9 mouse cellular contexts compared by ENCODE assay signal in the genomic region with DNA sequence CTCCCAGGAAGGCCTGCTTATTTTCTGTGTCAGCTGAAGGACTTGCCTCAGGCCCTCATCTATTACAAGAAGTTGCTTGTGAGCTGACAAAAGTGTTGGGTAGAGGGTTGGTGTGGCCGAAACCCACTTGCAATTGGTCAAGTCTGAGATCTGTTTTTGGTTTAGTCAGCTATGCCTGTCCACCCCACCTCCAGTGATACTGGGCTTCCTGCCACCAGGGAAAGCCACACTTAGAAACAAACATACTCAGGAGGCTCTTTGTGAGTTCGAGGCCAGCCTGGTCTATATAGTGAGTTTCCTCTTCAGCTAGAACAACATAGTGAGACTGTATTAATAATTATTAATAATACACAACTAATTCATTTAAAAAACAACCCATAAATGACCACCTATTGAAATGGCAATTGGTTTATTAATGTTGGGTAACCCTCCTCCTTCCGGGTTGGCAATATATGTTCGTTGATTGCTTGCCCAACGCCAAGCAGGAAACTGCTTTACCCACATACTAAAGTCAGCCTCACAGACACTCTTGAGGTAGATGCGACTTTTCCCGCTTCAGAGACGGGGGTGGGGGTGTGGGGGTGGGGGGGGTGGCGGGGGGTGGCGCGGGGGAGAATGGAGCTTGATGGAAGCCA. TPM values are rescaled to one million over a fixed set of nuclear protein-coding genes. Genes with fewer than 3 reads are reported as not detected.
DNase-seq lines count a peak whose midpoint lies in the region; ATAC-seq and TF ChIP-seq lines count a peak whose summit lies in the region.
"Had no signal": no experiment of that assay in that cellular context is flagged by ENCODE, and none has a peak within 500 bp of the region (broad histone marks: within the 10 kb centered on the region; RNA-seq: fewer than 3 reads in every experiment).

No protein-coding gene starts in this region.

- peak overlapping the region; percentile 79 for H3K4me2 ChIP-seq in forebrain, embryonic 14.5 days (ENCODE audit: low read length)
- H3K4me2 ChIP-seq in liver, embryonic 13.5 days, result peak overlapping the region; percentile 94
- peak overlapping the region; percentile 90 for H3K4me2 ChIP-seq in stomach, embryonic 15.5 days

- 0 out of 2 replicates have a peak, but pooled peaks cover under 1% of the 10 kb centered on the region for H3K4me1 ChIP-seq in spleen, adult 2 months (ENCODE audit: control insufficient read depth, insufficient read depth, insufficient read length)
- H3K4me1 ChIP-seq in forebrain, embryonic 14.5 days (ENCODE audit: control insufficient read depth, insufficient read depth, low read length), result no peaks in the 10 kb centered on the region; the same call in 1 of the 2 replicates
- H3K4me1 ChIP-seq in liver, embryonic 13.5 days (replicated peaks), result peaks cover 35% of the 10 kb centered on the region
- H3K4me1 ChIP-seq in stomach, embryonic 15.5 days, result peaks cover 17% of the 10 kb centered on the region

- no peaks in the 10 kb centered on the region for H3K9me3 ChIP-seq in forebrain, embryonic 14.5 days (replicated peaks; ENCODE audit: control insufficient read depth, low read length)
- H3K9me3 ChIP-seq in liver, embryonic 13.5 days (replicated peaks), result no peaks in the 10 kb centered on the region
- no peaks in the 10 kb centered on the region for H3K9me3 ChIP-seq in stomach, embryonic 15.5 days

- WGBS in spleen, adult 2 months, result 18% methylated on average over 11 of the region's 11 CpGs
- WGBS in forebrain, embryonic 14.5 days, result 31% methylated on average over 11 of the region's 11 CpGs
- WGBS in liver, embryonic 13.5 days (ENCODE audit: insufficient replicate concordance), result 21% methylated on average over 11 of the region's 11 CpGs
- WGBS in stomach, embryonic 15.5 days, result 28% methylated on average over 11 of the region's 11 CpGs

- peak overlapping the region; percentile 61; the same call in 1 of the 2 replicates for H3K9ac ChIP-seq in forebrain, embryonic 14.5 days (ENCODE audit: low read length)
- no peak overlapping the region for H3K9ac ChIP-seq in liver, embryonic 13.5 days
- no peak overlapping the region for H3K9ac ChIP-seq in stomach, embryonic 15.5 days

- TF ChIP-seq CTCF in spleen, adult 2 months (IDR thresholded peaks at IDR 0.05; ENCODE audit: extremely low read depth, insufficient read depth, insufficient read length, insufficient replicate concordance), result no peak

- intact Hi-C loops in left cerebral cortex, postnatal 25 days (cut with DNase I), result loop anchor here (1.0 to 10.0 kb wide), 3 partner anchors 33 to 299 kb away; no protein-coding TSS in a partner anchor

- no peak for ATAC-seq in forebrain, embryonic 14.5 days
- no peak for ATAC-seq in liver, embryonic 13.5 days (ENCODE audit: low read depth)
- ATAC-seq in stomach, embryonic 15.5 days (ENCODE audit: insufficient read depth, low FRiP score, low read depth), result no peak
- no peak for ATAC-seq in erythroblast, adult 5-6 weeks (replicated peaks; ENCODE audit: low FRiP score, poor library complexity, severe bottlenecking)

- no peaks in the 10 kb centered on the region for H3K36me3 ChIP-seq in spleen, adult 2 months (ENCODE audit: control insufficient read depth, insufficient read depth, low read length)
- no peaks in the 10 kb centered on the region for H3K36me3 ChIP-seq in forebrain, embryonic 14.5 days (ENCODE audit: control insufficient read depth, insufficient read depth, low read length)
- no peaks in the 10 kb centered on the region for H3K36me3 ChIP-seq in liver, embryonic 13.5 days
- no peaks in the 10 kb centered on the region for H3K36me3 ChIP-seq in stomach, embryonic 15.5 days

- no peak overlapping the region for H3K27ac ChIP-seq in spleen, adult 2 months (ENCODE audit: insufficient read depth, low read length)
- H3K27ac ChIP-seq in forebrain, embryonic 14.5 days (ENCODE audit: low read depth, low read length), result no peak overlapping the region
- no peak overlapping the region for H3K27ac ChIP-seq in liver, embryonic 13.5 days
- no peak overlapping the region for H3K27ac ChIP-seq in stomach, embryonic 15.5 days

- DNase-seq in spleen, adult 2 months (ENCODE audit: low read depth in 1 of 2, low spot score in 2 of 2), result no peak
- DNase-seq in spleen, postnatal 36 days (ENCODE audit: low spot score in 2 of 2), result no peak
- no peak for DNase-seq in forebrain, embryonic 14.5 days (ENCODE audit: low spot score)
- DNase-seq in liver, embryonic 13.5 days, result no peak
- no peak for DNase-seq in left cerebral cortex, postnatal 25 days (ENCODE audit: low spot score in 2 of 2)
- no peak for DNase-seq in embryo, embryonic 9.5 days (ENCODE audit: extremely low spot score)

- no peaks in the 10 kb centered on the region; the same call in 1 of the 2 replicates for H3K27me3 ChIP-seq in spleen, adult 2 months (ENCODE audit: control insufficient read depth, insufficient read depth, low read length)
- H3K27me3 ChIP-seq in forebrain, embryonic 14.5 days (replicated peaks; ENCODE audit: control insufficient read depth, insufficient read depth, low read length), result peaks cover 33% of the 10 kb centered on the region
- peaks cover 48% of the 10 kb centered on the region for H3K27me3 ChIP-seq in liver, embryonic 13.5 days
- H3K27me3 ChIP-seq in stomach, embryonic 15.5 days (replicated peaks), result peaks cover 34% of the 10 kb centered on the region

- H3K4me3 ChIP-seq in spleen, adult 2 months (ENCODE audit: extremely low read depth, insufficient read depth, insufficient read length), result peak overlapping the region; percentile 68; the same call in 1 of the 2 replicates
- peak overlapping the region; percentile 47 for H3K4me3 ChIP-seq in forebrain, embryonic 14.5 days (ENCODE audit: low read depth, low read length)
- peak overlapping the region; percentile 71 for H3K4me3 ChIP-seq in liver, embryonic 13.5 days (replicated peaks)
- peak overlapping the region; percentile 63 for H3K4me3 ChIP-seq in stomach, embryonic 15.5 days (replicated peaks)

- TF ChIP-seq POLR2A in spleen, adult 2 months (IDR thresholded peaks at IDR 0.05; ENCODE audit: low read depth, low read length), result no peak

RNA-seq across cellular contexts. Expression of a gene that starts 2.1 kb away (rescaled TPM):
- 1.3 and 2.1 TPM in 2 replicates for polyA plus RNA-seq in spleen, adult 2 months (2012; rRNA removed)
- 0.36 TPM in 1 of 2 replicates, not detected in the other for polyA plus RNA-seq in forebrain, embryonic 14.5 days (2014; fragmentation: Nextera tagmentation; extraction: Ambion mirVana)
- polyA plus RNA-seq in liver, embryonic 13.5 days (2015; fragmentation: Nextera tagmentation; extraction: Ambion mirVana), result 0.65 and 0.78 TPM in 2 replicates
- 0.72 and 1.1 TPM in 2 replicates for polyA plus RNA-seq in stomach, embryonic 15.5 days (2015; fragmentation: Nextera tagmentation; extraction: Ambion mirVana)
- 3.8 and 8.2 TPM in 2 replicates for total RNA-seq in erythroblast, adult 5-6 weeks (2015; ENCODE audit: low replicate concordance)
- total RNA-seq in erythroblast, adult 5-6 weeks (2017; ENCODE audit: low replicate concordance), result 8.9 and 24.8 TPM in 2 replicates
- not detected for total RNA-seq in left cerebral cortex, postnatal 25 days (2021)

RNA-seq across cellular contexts. Expression of a gene that starts 10.3 kb away (rescaled TPM):
- polyA plus RNA-seq in spleen, adult 2 months (2012; rRNA removed), result not detected in 2 replicates
- 0.32 and 0.38 TPM in 2 replicates for polyA plus RNA-seq in forebrain, embryonic 14.5 days (2014; fragmentation: Nextera tagmentation; extraction: Ambion mirVana)
- polyA plus RNA-seq in liver, embryonic 13.5 days (2015; fragmentation: Nextera tagmentation; extraction: Ambion mirVana), result not detected in 2 replicates
- polyA plus RNA-seq in stomach, embryonic 15.5 days (2015; fragmentation: Nextera tagmentation; extraction: Ambion mirVana), result 0.08 TPM in 1 of 2 replicates, not detected in the other
- not detected in 2 replicates for total RNA-seq in erythroblast, adult 5-6 weeks (2015; ENCODE audit: low replicate concordance)
- not detected in 2 replicates for total RNA-seq in erythroblast, adult 5-6 weeks (2017; ENCODE audit: low replicate concordance)
- under 1 TPM in 1 of 2 experiments, not detected in 1; 0.18 TPM for total RNA-seq in left cerebral cortex, postnatal 25 days (2021)
- total RNA-seq: neutrophil, adult 5-6 weeks had no signal

RNA-seq across cellular contexts. Expression of a gene that starts 23.3 kb away (rescaled TPM):
- 6.3 and 6.4 TPM in 2 replicates for polyA plus RNA-seq in spleen, adult 2 months (2012; rRNA removed)
- polyA plus RNA-seq in forebrain, embryonic 14.5 days (2014; fragmentation: Nextera tagmentation; extraction: Ambion mirVana), result 1.8 and 2.2 TPM in 2 replicates
- 0.47 and 0.50 TPM in 2 replicates for polyA plus RNA-seq in liver, embryonic 13.5 days (2015; fragmentation: Nextera tagmentation; extraction: Ambion mirVana)
- 2.4 and 3.1 TPM in 2 replicates for polyA plus RNA-seq in stomach, embryonic 15.5 days (2015; fragmentation: Nextera tagmentation; extraction: Ambion mirVana)
- total RNA-seq in erythroblast, adult 5-6 weeks (2015; ENCODE audit: low replicate concordance), result 0.63 TPM in 1 of 2 replicates, not detected in the other
- total RNA-seq in erythroblast, adult 5-6 weeks (2017; ENCODE audit: low replicate concordance), result 0.42 and 1.7 TPM in 2 replicates
- total RNA-seq in left cerebral cortex, postnatal 25 days (2021), result 1 to 10 TPM; 3.9 to 4.3 TPM
- total RNA-seq: neutrophil, adult 5-6 weeks had no signal

RNA-seq across cellular contexts. Expression of a gene that starts 30.6 kb away (rescaled TPM):
- polyA plus RNA-seq in spleen, adult 2 months (2012; rRNA removed), result 0.34 and 0.64 TPM in 2 replicates
- 7.9 and 12.3 TPM in 2 replicates for polyA plus RNA-seq in forebrain, embryonic 14.5 days (2014; fragmentation: Nextera tagmentation; extraction: Ambion mirVana)
- polyA plus RNA-seq in liver, embryonic 13.5 days (2015; fragmentation: Nextera tagmentation; extraction: Ambion mirVana), result 0.20 and 0.27 TPM in 2 replicates
- 2.4 and 2.7 TPM in 2 replicates for polyA plus RNA-seq in stomach, embryonic 15.5 days (2015; fragmentation: Nextera tagmentation; extraction: Ambion mirVana)
- not detected in 2 replicates for total RNA-seq in erythroblast, adult 5-6 weeks (2015; ENCODE audit: low replicate concordance)
- not detected in 2 replicates for total RNA-seq in erythroblast, adult 5-6 weeks (2017; ENCODE audit: low replicate concordance)
- 100 to 1,000 TPM; 258 to 277 TPM for total RNA-seq in left cerebral cortex, postnatal 25 days (2021)

RNA-seq across cellular contexts. Expression of a gene that starts 33.3 kb away (rescaled TPM):
- polyA plus RNA-seq in spleen, adult 2 months (2012; rRNA removed), result 8.9 and 11.0 TPM in 2 replicates
- polyA plus RNA-seq in forebrain, embryonic 14.5 days (2014; fragmentation: Nextera tagmentation; extraction: Ambion mirVana), result 8.1 and 10.2 TPM in 2 replicates
- polyA plus RNA-seq in liver, embryonic 13.5 days (2015; fragmentation: Nextera tagmentation; extraction: Ambion mirVana), result 4.7 and 5.4 TPM in 2 replicates
- 13.4 and 14.9 TPM in 2 replicates for polyA plus RNA-seq in stomach, embryonic 15.5 days (2015; fragmentation: Nextera tagmentation; extraction: Ambion mirVana)
- total RNA-seq in erythroblast, adult 5-6 weeks (2015; ENCODE audit: low replicate concordance), result 20.9 and 35.2 TPM in 2 replicates
- total RNA-seq in erythroblast, adult 5-6 weeks (2017; ENCODE audit: low replicate concordance), result 24.5 and 33.2 TPM in 2 replicates
- total RNA-seq in left cerebral cortex, postnatal 25 days (2021), result 10 to 100 TPM; 48.4 to 65.7 TPM
